Mouse (Mus musculus) kidney, embryonic 16.5 days (tissue): ENCODE results near the gene H2-T3. TPM values are rescaled to one million over a fixed set of nuclear protein-coding genes. Genes with fewer than 3 reads are reported as not detected.
A peak's percentile ranks its signal among the peaks of the same experiment; 100 is the strongest.
"Not testable (repeated sequence)": the region's sequence is repeated elsewhere in the genome, so short reads cannot be mapped to it uniquely, and the experiment has no call there.

ENCODE experiments used
- ATAC-seq: fragments of 200-750 bp; cut with Nextera tagmentation; 2 replicates; pipeline ENCODE4 v1.8.0; 2017; ENCODE audit warnings: moderate TSS enrichment; ENCODE audit not compliant: low FRiP score, low TSS enrichment
- H3K27ac ChIP-seq: fragments of 300-500 bp; sonication (generic); 2 replicates; pipeline ENCODE4 v1.5.1; 2014; ENCODE audit warnings: low read length
- H3K27me3 ChIP-seq: fragments of 300-500 bp; sonication (generic); 2 replicates; pipeline ENCODE4 v1.6.1; 2014; ENCODE audit warnings: low read length, control low read depth, mixed read lengths; ENCODE audit not compliant: insufficient read depth
- H3K36me3 ChIP-seq: fragments of 300-500 bp; sonication (generic); 2 replicates; pipeline ENCODE4 v1.6.1; 2014; ENCODE audit warnings: low read length, control low read depth, mixed read lengths; ENCODE audit not compliant: insufficient read depth
- H3K4me1 ChIP-seq: fragments of 300-500 bp; sonication (generic); 2 replicates; pipeline ENCODE4 v1.6.1; 2014; ENCODE audit warnings: low read length, control low read depth, mixed read lengths; ENCODE audit not compliant: insufficient read depth
- H3K4me2 ChIP-seq: fragments of 300-500 bp; sonication (generic); replicated peaks from 2 replicates; pipeline ENCODE4 v1.6.1; 2014; ENCODE audit warnings: low read depth, low read length
- H3K4me3 ChIP-seq: fragments of 300-500 bp; sonication (generic); 2 replicates; pipeline ENCODE4 v1.5.1; 2014; ENCODE audit warnings: mild to moderate bottlenecking, low read length
- H3K9ac ChIP-seq: fragments of 300-500 bp; sonication (generic); replicated peaks from 2 replicates; pipeline ENCODE4 v1.6.1; 2014; ENCODE audit warnings: low read length
- H3K9me3 ChIP-seq: fragments of 300-500 bp; sonication (generic); 2 replicates; pipeline ENCODE4 v1.6.1; 2016; ENCODE audit warnings: low read length, control low read depth
- WGBS: fragments of 180-500 bp; shearing (Covaris S2); extraction: QIAGEN DNeasy Blood & Tissue Kit; methylation state at CpG from one replicate; pipeline ENCODE4 v1.1.7; 2014; 5-methylcytosine and 5-hydroxymethylcytosine counted together
- polyA plus RNA-seq: library from polyadenylated mRNA; unstranded; fragments of >200 nt; fragmentation: Nextera tagmentation; extraction: Ambion mirVana; gene quantifications from 2 replicates; pipeline ENCODE4 v1.2.1, GENCODE M21; 2015

The H2-T3 gene
- not detected in 2 replicates for polyA plus RNA-seq

DNA sequence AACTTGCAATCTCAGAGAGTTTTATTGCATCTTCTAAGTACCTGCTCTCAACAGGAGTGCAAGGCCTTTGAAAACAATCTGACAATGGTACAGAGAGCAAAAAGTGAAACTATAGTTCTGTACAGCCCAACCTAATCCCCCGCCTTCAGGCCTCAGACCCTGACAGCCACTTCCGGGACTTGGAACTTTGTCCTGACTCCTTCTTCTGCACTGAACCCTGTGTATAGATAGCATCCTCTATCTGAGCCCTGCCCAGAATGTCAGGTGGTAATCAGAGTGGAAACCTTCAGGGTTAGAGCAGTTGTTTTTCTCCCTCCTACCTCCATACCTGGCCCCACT is at the start of gene H2-T3:
Gene H2-T3 (minus strand): TSS at position 119 of the 339 bp plus-strand sequence.
- WGBS: 74% methylated on average over 2 of the region's 2 CpGs
- no peak for ATAC-seq
- H3K9ac ChIP-seq: no peak within 1 kb of the TSS
- no peak within 1 kb of the TSS for H3K27ac ChIP-seq
- no peaks in the 10 kb centered on the region for H3K36me3 ChIP-seq
- H3K4me3 ChIP-seq: no peak within 1 kb of the TSS
- H3K4me1 ChIP-seq: no peaks in the 10 kb centered on the region
- H3K4me2 ChIP-seq: no peak within 1 kb of the TSS
- no peaks in the 10 kb centered on the region for H3K9me3 ChIP-seq
- peaks cover 33% of the 10 kb centered on the region for H3K27me3 ChIP-seq

- Histone ChIP-seq H3K4me2 (peak overlapping the region; percentile 44), H3K9me3 (no peaks in the 10 kb centered on the region), H3K9ac (peak overlapping the region; percentile 39; the same call in 1 of the 2 replicates), H3K27ac (no peak overlapping the region), H3K4me1 (no peaks in the 10 kb centered on the region), H3K4me3 (peak overlapping the region; percentile 34), H3K27me3 (peaks cover 34% of the 10 kb centered on the region), H3K36me3 (no peaks in the 10 kb centered on the region)
- peak; percentile 42; the same call in 1 of the 2 replicates for ATAC-seq
- WGBS: 2% methylated on average over 27 of the region's 27 CpGs
These were observed 47.3 kb upstream of the H2-T3 start for GRCm38 (mm10) chr17:36237321-36237921.

- H3K4me1 ChIP-seq, H3K27ac ChIP-seq, H3K36me3 ChIP-seq, H3K9me3 ChIP-seq, H3K9ac ChIP-seq, ATAC-seq, H3K4me3 ChIP-seq, H3K4me2 ChIP-seq: not testable (repeated sequence)
- WGBS: 29% methylated on average over 8 of the region's 9 CpGs
- H3K27me3 ChIP-seq: peaks cover 30% of the 10 kb centered on the region
These were observed 45.2 kb upstream of the H2-T3 start for GRCm38 (mm10) chr17:36235300-36235699.

- Histone ChIP-seq H3K4me2 (no peak overlapping the region), H3K36me3 (no peaks in the 10 kb centered on the region), H3K9ac (no peak overlapping the region), H3K27ac (no peak overlapping the region), H3K4me1 (no peaks in the 10 kb centered on the region), H3K4me3 (no peak overlapping the region), H3K9me3 (no peaks in the 10 kb centered on the region), H3K27me3 (peaks cover 24% of the 10 kb centered on the region)
- no peak for ATAC-seq
- 75% methylated on average over 5 of the region's 5 CpGs for WGBS
These were observed 43.5 kb upstream of the H2-T3 start for GRCm38 (mm10) chr17:36233572-36233971.

GRCm38 (mm10) chr17:36231318-36231717 is 41.2 kb upstream of the H2-T3 start:
- Histone ChIP-seq H3K27ac (no peak overlapping the region), H3K27me3 (peaks cover 5% of the 10 kb centered on the region)

GRCm38 (mm10) chr17:36229046-36229445 is 39.0 kb upstream of the H2-T3 start:
- WGBS: 4% methylated on average over 5 of the region's 5 CpGs
- no peak for ATAC-seq
- H3K27me3 ChIP-seq: peaks cover 18% of the 10 kb centered on the region

More at GRCm38 (mm10) chr17:36231318-36231717, 41.2 kb upstream of the H2-T3 start:
- Histone ChIP-seq H3K4me2 (no peak overlapping the region), H3K4me3 (no peak overlapping the region), H3K4me1 (no peaks in the 10 kb centered on the region), H3K36me3 (no peaks in the 10 kb centered on the region), H3K9ac (no peak overlapping the region), H3K9me3 (no peaks in the 10 kb centered on the region)
- no peak for ATAC-seq
- 3% methylated on average over 36 of the region's 36 CpGs for WGBS

DNA sequence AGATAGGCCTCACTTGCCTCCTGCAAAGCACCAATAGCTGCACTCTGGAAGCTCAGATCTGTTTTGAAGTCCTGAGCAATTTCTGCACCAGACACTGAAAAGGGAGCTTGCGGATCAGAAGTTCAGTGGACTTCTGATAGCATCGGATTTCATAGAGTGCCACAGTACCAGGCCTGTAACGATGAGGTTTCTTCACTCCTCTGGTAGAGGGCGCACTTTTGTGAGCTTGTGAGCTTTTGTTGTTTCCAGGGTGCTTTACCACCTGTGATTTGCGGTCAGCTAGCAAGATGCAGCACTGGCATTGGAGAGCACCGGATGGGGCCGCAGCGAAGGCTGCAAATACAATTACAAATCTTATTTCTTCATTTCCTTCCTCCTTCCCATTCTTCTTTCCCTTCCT is 36.8 kb upstream of the H2-T3 start:
- H3K9me3 ChIP-seq: no peaks in the 10 kb centered on the region
- WGBS: 13% methylated on average over 8 of the region's 8 CpGs
- no peak overlapping the region for H3K9ac ChIP-seq
- H3K4me3 ChIP-seq: no peak overlapping the region
- H3K4me2 ChIP-seq: no peak overlapping the region
- no peak overlapping the region for H3K27ac ChIP-seq
- H3K4me1 ChIP-seq: no peaks in the 10 kb centered on the region
- H3K27me3 ChIP-seq: peaks cover 28% of the 10 kb centered on the region
- no peaks in the 10 kb centered on the region for H3K36me3 ChIP-seq
- ATAC-seq: no peak

More at GRCm38 (mm10) chr17:36229046-36229445, 39.0 kb upstream of the H2-T3 start:
- no peak overlapping the region for H3K4me2 ChIP-seq
- H3K9ac ChIP-seq: no peak overlapping the region
- no peak overlapping the region for H3K4me3 ChIP-seq
- H3K27ac ChIP-seq: no peak overlapping the region
- no peaks in the 10 kb centered on the region for H3K4me1 ChIP-seq
- H3K36me3 ChIP-seq: no peaks in the 10 kb centered on the region
- no peaks in the 10 kb centered on the region for H3K9me3 ChIP-seq

DNA sequence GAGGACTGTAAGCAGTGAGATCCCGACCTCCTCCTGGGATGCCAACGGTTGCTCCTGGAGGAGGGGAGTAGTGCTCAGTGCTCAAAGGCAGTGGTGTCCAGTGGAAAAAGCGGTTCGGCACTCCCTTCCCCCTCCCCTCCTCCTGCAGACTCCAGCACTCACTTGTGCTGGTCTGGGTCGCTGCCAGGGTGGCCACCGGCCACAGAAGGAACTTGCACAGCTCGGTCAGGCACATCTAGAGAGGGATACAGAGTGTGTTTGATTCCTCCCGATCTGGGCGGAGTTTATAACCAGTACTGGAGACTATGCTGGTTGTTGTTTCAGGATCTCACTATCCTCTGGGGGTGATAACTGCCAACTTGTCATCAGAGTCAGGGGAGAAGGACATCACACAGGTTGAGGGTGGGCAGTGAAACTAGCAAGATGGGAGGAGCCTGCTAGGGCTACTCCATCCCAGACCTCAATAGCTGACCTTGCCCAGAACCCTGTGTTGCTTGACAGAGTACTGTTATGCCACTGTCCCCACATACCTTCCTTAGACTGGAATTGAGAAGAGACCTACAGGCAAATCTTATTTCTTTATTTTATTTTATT is 35.2 kb upstream of the H2-T3 start:
- no peak overlapping the region for H3K4me2 ChIP-seq
- H3K4me3 ChIP-seq: no peak overlapping the region
- no peak for ATAC-seq
- H3K9me3 ChIP-seq: no peaks in the 10 kb centered on the region
- H3K27ac ChIP-seq: no peak overlapping the region
- H3K9ac ChIP-seq: no peak overlapping the region
- no peaks in the 10 kb centered on the region for H3K36me3 ChIP-seq
- 7% methylated on average over 9 of the region's 9 CpGs for WGBS
- no peaks in the 10 kb centered on the region for H3K4me1 ChIP-seq
- peaks cover 35% of the 10 kb centered on the region for H3K27me3 ChIP-seq

DNA sequence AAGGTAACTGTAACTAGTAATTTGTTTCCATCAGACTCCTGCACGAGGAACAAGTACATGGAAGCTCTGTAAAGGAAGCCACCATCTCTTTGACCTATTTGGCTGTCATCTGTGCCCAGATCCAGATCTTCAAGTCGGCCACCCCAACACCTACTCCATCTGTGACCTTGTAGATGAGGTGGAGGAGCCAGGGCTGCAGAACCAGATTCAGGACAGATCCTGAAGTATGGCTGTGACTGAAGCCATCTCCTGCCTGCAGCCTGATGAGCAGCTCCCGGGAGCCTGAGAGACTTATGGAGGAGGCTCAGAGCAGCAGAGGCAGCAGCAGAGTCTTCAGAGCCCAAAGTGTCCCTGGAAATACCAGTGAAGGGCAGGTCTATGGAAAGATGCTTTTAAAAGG is 34.4 kb upstream of the H2-T3 start:
- no peaks in the 10 kb centered on the region for H3K36me3 ChIP-seq
- no peak overlapping the region for H3K9ac ChIP-seq
- WGBS: 41% methylated on average over 3 of the region's 3 CpGs
- no peaks in the 10 kb centered on the region for H3K4me1 ChIP-seq
- no peak overlapping the region for H3K4me3 ChIP-seq
- no peak overlapping the region for H3K4me2 ChIP-seq
- ATAC-seq: no peak
- peaks cover 43% of the 10 kb centered on the region for H3K27me3 ChIP-seq
- no peak overlapping the region for H3K27ac ChIP-seq
- H3K9me3 ChIP-seq: no peaks in the 10 kb centered on the region

DNA sequence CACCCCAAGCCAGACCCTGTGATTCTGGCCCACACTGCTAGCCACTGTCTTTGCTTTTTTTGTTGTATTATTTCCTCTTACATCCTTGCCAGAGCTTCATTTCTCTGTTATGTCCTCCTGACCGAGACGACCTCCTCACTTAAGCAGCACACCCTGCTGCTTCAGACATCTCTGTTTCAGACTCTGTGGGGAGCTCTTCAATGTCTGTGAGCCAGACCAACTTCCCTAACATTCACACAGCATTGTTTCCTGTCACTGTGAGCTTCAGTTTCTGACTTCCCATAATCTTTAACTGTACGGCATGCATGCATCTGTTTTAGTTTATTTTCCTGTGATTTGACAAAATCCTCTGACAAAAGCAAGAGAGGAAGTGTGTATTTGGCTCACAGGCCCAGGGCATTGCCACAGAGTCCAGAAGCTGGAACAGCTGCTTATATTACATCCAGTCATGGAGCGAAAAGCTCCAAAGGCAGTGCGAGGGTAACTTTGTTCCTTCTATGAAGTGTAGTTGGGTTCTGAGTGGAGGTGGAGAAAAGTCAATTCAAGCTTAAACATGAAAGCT is 28.6 kb upstream of the H2-T3 start:
- Histone ChIP-seq H3K4me2 (no peak overlapping the region), H3K36me3 (no peaks in the 10 kb centered on the region), H3K4me1 (no peaks in the 10 kb centered on the region), H3K4me3 (no peak overlapping the region), H3K27me3 (peaks cover 66% of the 10 kb centered on the region), H3K9ac (no peak overlapping the region), H3K27ac (no peak overlapping the region), H3K9me3 (no peaks in the 10 kb centered on the region)
- 61% methylated on average over 5 of the region's 5 CpGs for WGBS
- no peak for ATAC-seq
